Mouse (Mus musculus): ENCODE data around the gene 4933402J07Rik. TPM values are rescaled to one million over a fixed set of nuclear protein-coding genes. Genes with fewer than 3 reads are reported as not detected.

The 4933402J07Rik gene
- polyA plus RNA-seq, 1 experiment from 2014 or later: not detected

- no peaks in the 10 kb centered on the region for H3K9me3 ChIP-seq (replicated peaks; ENCODE audit: control insufficient read depth, low read length)
- no peaks in the 10 kb centered on the region for H3K36me3 ChIP-seq (ENCODE audit: control insufficient read depth, insufficient read depth, low read length)
- no peak overlapping the region for H3K9ac ChIP-seq (ENCODE audit: low read depth, low read length)
- WGBS (ENCODE audit: insufficient replicate concordance): 70% methylated on average over 11 of the region's 11 CpGs
- no peak overlapping the region for H3K27ac ChIP-seq (ENCODE audit: low read depth, low read length)
- H3K4me1 ChIP-seq (ENCODE audit: control insufficient read depth, insufficient read depth, low read length): 0 out of 2 replicates have a peak, but pooled peaks cover 6% of the 10 kb centered on the region
- H3K27me3 ChIP-seq (ENCODE audit: control insufficient read depth, insufficient read depth, low read length): no peaks in the 10 kb centered on the region
- ATAC-seq (replicated peaks; ENCODE audit: insufficient number of reproducible peaks, low FRiP score, low TSS enrichment): no peak
- no peak overlapping the region for H3K4me2 ChIP-seq
- H3K4me3 ChIP-seq (ENCODE audit: low read depth, low read length): no peak overlapping the region
These were observed 72.6 kb downstream of the 4933402J07Rik start for GRCm38 (mm10) chr8:87636226-87636742.

Other genes starting within 250 kb of the 4933402J07Rik start
- gene Cbln1, start 91.2 kb upstream of the 4933402J07Rik start, polyA plus RNA-seq (2014; fragmentation: Nextera tagmentation; extraction: Ambion mirVana): 0.10 and 0.24 TPM in 2 replicates

All from heart, embryonic 11.5 days (tissue).